ENCODE assay signal across 29 mouse cellular contexts in genomic region chr4:104941895-104942294, GRCm38 (mm10). TPM values are rescaled to one million over a fixed set of nuclear protein-coding genes. Genes with fewer than 3 reads are reported as not detected.
"Had no signal": no experiment of that assay in that cellular context is flagged by ENCODE, and none has a peak within 500 bp of the region (broad histone marks: within the 10 kb centered on the region; RNA-seq: fewer than 3 reads in every experiment).

No protein-coding gene starts in this region.

- H3K27me3 ChIP-seq: embryonic facial prominence, embryonic 12.5 days; embryonic facial prominence, embryonic 13.5 days; embryonic facial prominence, embryonic 15.5 days; forebrain, embryonic 12.5 days; forebrain, embryonic 13.5 days; forebrain, embryonic 15.5 days had no signal

- H3K4me2 ChIP-seq: embryonic facial prominence, embryonic 12.5 days; embryonic facial prominence, embryonic 13.5 days; embryonic facial prominence, embryonic 15.5 days; forebrain, embryonic 12.5 days; forebrain, embryonic 13.5 days; forebrain, embryonic 15.5 days had no signal

- H3K4me1 ChIP-seq: embryonic facial prominence, embryonic 10.5 days; embryonic facial prominence, embryonic 12.5 days; embryonic facial prominence, embryonic 13.5 days; embryonic facial prominence, embryonic 15.5 days; forebrain, embryonic 12.5 days; forebrain, embryonic 13.5 days; forebrain, embryonic 15.5 days had no signal

- H3K9me3 ChIP-seq: embryonic facial prominence, embryonic 10.5 days; embryonic facial prominence, embryonic 12.5 days; embryonic facial prominence, embryonic 13.5 days; embryonic facial prominence, embryonic 15.5 days; forebrain, embryonic 10.5 days; forebrain, embryonic 12.5 days; forebrain, embryonic 13.5 days; forebrain, embryonic 15.5 days had no signal

- H3K27ac ChIP-seq: embryonic facial prominence, embryonic 10.5 days; embryonic facial prominence, embryonic 12.5 days; embryonic facial prominence, embryonic 13.5 days; embryonic facial prominence, embryonic 15.5 days; forebrain, embryonic 10.5 days; forebrain, embryonic 12.5 days; forebrain, embryonic 13.5 days; forebrain, embryonic 15.5 days; gastrocnemius, adult 2 months; heart, adult 2 months had no signal

- ATAC-seq: forebrain, embryonic 13.5 days; forebrain, embryonic 14.5 days; forebrain, embryonic 15.5 days; forebrain, embryonic 16.5 days; forebrain, postnatal 0 days had no signal

- H3K9ac ChIP-seq: embryonic facial prominence, embryonic 12.5 days; embryonic facial prominence, embryonic 13.5 days; embryonic facial prominence, embryonic 15.5 days; forebrain, embryonic 12.5 days; forebrain, embryonic 13.5 days; forebrain, embryonic 15.5 days; forebrain, postnatal 0 days had no signal

- H3K4me3 ChIP-seq: embryonic facial prominence, embryonic 10.5 days; embryonic facial prominence, embryonic 12.5 days; embryonic facial prominence, embryonic 13.5 days; embryonic facial prominence, embryonic 15.5 days; erythroblast, embryonic 14.5 days; forebrain, embryonic 10.5 days; forebrain, embryonic 12.5 days; forebrain, embryonic 13.5 days; forebrain, embryonic 15.5 days; gastrocnemius, adult 2 months; heart, adult 2 months had no signal

- H3K36me3 ChIP-seq: embryonic facial prominence, embryonic 10.5 days; embryonic facial prominence, embryonic 12.5 days; embryonic facial prominence, embryonic 13.5 days; embryonic facial prominence, embryonic 15.5 days; forebrain, embryonic 10.5 days; forebrain, embryonic 12.5 days; forebrain, embryonic 15.5 days had no signal

- DNase-seq: cerebellum, adult 9-10 months; cerebellum, adult 9-11 months; cerebellum, postnatal 10 days; cerebellum, postnatal 14 days; cerebellum, postnatal 25 days; cerebellum, postnatal 36 days; embryo, embryonic 11 days; forebrain, postnatal 0 days; gastrocnemius, adult 2 months; gastrocnemius, postnatal 10 days; gastrocnemius, postnatal 14 days; gastrocnemius, postnatal 25 days; gastrocnemius, postnatal 36 days; heart, adult 11 months; heart, adult 18-20 months; heart, adult 2 months had no signal

RNA-seq across cellular contexts. Expression of gene Fyb2, which starts 28.6 kb away (rescaled TPM):
- total RNA-seq: common myeloid progenitor, adult 5-6 weeks; granulocyte monocyte progenitor cell, adult 5-6 weeks; heart, adult 18-20 months; heart, adult 2 months had no signal
- polyA plus RNA-seq: erythroblast, embryonic 14.5 days; forebrain, embryonic 14.5 days; heart, adult 2 months had no signal
